Mouse (Mus musculus) spleen, adult 2 months (tissue): ENCODE measurements at regions not wholly inside any gene's neighbourhood (a gene's known extent, or its start where the extent isn't known, plus 50 kb on each side); places are given as distances from the start of the nearest gene placed in this dataset.

Experiments
- CTCF ChIP-seq: fragments of 200-500 bp; IDR thresholded peaks from 2 replicates; pipeline ENCODE4 v1.5.1; 2011; ENCODE audit warnings: mild to moderate bottlenecking, inconsistent platforms; ENCODE audit not compliant: insufficient read depth, insufficient read length, insufficient replicate concordance; ENCODE audit errors: extremely low read depth
- POLR2A ChIP-seq: fragments of 200-500 bp; IDR thresholded peaks from 2 replicates; pipeline ENCODE4 v1.6.1; 2011; ENCODE audit warnings: low read depth, low read length, inconsistent platforms

GRCm38 (mm10) chr13:57169621-57170020 is 273.8 kb upstream of the Trpc7 start:
- no peak for TF ChIP-seq CTCF
- TF ChIP-seq POLR2A: no peak
